Mouse (Mus musculus) heart, adult 18-20 months (tissue): ENCODE data around the gene Gm49388. TPM values are rescaled to one million over a fixed set of nuclear protein-coding genes. Genes with fewer than 3 reads are reported as not detected.
A peak's percentile ranks its signal among the peaks of the same experiment; 100 is the strongest.
"Not testable (repeated sequence)": the region's sequence is repeated elsewhere in the genome, so short reads cannot be mapped to it uniquely, and the experiment has no call there.

Source experiments
- DNase-seq, 2 experiments: peaks; one replicate each; pipeline ENCODE4 v3.0.0; 2021 to 2022; ENCODE audit warnings: mixed read lengths in 1 of 2
- total RNA-seq, 2 experiments: library from RNA; stranded (reverse); gene quantifications; 2 replicates each; pipeline ENCODE4 v1.2.3; 2021

Gene Gm49388
- total RNA-seq, 2 experiments from 2014 or later: 2.5 to 2.6 TPM

DNA sequence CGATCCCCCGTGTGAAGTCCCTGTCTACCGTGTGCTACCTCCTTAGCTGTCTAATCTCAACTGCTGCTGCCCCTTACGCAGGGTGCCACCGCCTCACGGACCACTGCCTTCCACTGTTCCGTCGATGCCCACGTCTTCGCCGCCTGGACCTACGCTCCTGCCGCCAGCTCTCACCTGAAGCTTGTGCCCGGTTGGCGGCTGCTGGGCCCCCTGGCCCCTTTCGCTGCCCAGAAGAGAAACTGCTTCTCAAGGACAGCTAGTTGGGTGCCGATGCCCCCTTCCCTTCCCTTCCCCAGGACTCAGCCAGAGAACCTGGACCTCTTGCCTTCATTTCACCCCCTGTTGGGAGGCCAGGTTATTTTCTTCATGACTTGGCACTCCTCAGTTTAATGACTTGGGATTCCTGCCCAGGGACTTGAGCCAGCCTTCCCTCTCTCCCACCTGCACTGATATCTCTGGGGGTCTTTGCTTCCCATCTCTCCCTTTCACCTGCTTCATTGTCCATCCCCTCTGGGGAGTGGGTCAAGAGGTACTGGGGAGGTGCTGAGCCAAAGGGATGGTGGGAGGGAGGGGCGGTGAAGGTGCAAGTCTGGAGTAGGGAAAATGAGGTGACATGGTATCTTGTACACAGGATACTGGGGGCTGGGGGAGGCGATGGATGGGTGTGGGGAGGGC is 17.6 kb upstream of the Gm49388 start:
- no peak for DNase-seq

GRCm38 (mm10) chr7:127768346-127768996 is 16.9 kb upstream of the Gm49388 start:
- DNase-seq: no peak

- peak; percentile 98 to 99 for DNase-seq
Observed at GRCm38 (mm10) chr7:127768997-127769593, 16.3 kb upstream of the Gm49388 start.

- DNase-seq: peak; percentile 94 to 95
Observed at GRCm38 (mm10) chr7:127769651-127770038, 15.8 kb upstream of the Gm49388 start, which contains the start of gene Orai3. Gene Orai3 (plus strand): TSS chr7:127769815.

DNA sequence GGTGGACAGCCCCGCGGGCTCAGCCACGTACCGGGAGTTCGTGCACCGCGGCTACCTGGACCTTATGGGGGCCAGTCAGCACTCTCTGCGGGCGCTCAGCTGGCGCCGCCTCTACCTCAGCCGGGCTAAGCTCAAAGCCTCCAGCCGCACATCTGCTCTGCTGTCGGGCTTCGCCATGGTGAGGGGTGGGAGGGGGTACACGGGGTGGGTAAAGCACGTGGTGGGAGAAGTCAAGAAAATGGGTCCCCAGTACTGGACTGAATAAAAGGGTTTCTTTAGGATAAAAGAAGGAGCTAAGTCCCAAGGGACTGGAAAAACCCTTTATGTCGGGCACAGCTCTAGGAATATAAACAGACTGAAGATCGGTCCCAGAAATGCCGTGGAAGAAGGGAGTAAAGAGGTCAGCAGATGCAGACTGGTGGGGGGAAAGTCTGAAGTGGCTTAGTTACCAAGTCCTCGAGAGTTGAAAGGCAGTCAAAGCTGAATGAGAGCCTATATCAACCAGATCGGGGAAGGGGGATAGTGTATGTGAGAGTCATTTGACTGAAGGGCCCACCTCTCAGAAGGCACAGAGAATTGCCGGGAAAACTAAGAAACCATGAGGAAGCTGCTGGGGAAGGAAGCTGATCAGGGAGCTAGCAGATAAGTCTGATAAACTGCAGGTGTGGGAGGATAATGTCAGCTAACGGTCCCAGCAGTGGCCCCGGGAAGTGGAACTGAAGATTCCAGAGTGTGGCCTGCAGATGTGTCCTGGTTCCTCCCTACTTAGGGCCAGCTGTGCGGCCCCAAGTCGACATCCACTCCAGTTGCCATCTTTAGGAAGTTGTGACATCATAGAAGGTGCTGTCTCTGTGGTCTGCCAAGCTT is 15.1 kb upstream of the Gm49388 start:
- no peak for DNase-seq

DNA sequence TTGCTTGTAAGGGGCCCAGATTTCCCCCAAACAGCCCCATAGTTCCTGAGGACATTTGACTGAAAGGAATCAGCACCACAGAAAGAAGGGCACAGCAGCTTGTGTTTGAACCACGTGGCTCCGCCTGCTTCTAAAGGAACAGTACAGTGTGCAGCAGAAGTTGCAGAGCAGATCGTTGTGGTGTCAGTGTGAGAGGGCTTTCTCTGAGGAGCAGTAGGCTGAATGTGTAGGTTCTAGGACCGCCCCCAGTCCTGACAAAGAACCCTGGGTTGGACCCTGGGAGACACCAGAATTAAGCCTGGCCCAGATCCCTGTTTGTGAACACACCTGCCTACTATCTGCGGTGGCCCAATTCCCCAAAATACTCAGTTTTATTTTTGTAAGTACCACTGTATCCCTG is 14.1 kb upstream of the Gm49388 start:
- no peak for DNase-seq

- DNase-seq: no peak
Observed at GRCm38 (mm10) chr7:127772080-127772479, 13.3 kb upstream of the Gm49388 start.

GRCm38 (mm10) chr7:127772557-127772956 is 12.9 kb upstream of the Gm49388 start:
- DNase-seq: no peak

GRCm38 (mm10) chr7:127773664-127774384 is 11.6 kb upstream of the Gm49388 start:
- peak; percentile 53 to 57 for DNase-seq

DNA sequence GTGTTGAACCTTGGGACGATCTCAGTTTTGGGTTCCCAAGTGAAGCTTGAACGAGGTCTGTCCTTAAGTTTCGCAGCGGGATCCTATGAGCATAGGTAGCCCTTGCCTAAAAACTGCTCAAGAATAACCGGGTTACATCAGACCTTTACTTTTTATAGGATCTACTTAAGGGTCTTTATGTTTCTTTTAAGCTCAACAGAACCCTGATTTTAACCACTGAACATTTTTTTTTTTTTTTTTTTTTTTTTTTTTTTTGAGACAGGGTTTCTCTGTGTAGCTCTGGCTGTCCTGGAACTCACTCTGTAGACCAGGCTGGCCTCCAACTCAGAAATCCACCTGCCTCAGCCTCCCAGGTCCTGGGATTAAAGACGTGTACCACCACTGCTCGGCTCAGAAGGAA is 9.6 kb upstream of the Gm49388 start:
- DNase-seq: not testable (repeated sequence)

GRCm38 (mm10) chr7:127776426-127776825 is 9.0 kb upstream of the Gm49388 start, which contains the start of gene Setd1a:
Gene Setd1a (plus strand): TSS chr7:127776670.
- peak; percentile 88 to 96 for DNase-seq

DNA sequence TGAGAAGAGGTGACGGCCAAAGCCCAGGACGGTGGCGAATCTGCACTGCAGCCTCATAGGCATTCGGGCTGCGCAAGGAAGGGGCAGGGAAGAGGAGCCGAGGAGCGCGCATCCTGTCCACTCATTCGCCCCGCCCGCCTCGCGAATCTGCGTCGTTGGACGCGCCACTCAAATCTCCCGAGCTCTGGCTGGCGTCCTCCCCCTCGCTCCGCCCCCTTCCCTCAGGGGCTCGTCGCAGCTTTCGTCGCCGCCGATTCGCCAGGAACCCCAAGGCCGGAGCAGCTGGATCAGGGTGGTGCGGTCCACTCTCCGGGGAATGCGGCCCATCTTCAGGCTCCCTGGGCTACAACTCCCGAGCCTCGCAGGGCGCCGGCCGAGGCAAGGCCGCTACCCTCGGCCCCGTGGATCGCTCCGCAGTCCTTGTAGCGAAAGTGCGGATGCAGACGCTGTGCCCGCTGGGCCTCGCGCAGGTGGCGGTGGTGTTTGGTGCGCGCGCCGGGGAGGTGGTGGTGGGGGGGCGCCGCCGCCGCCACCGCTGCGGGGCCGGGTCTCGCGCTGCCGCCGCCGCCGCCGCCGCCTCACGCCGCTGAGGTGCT is 8.4 kb upstream of the Gm49388 start:
- DNase-seq: peak; percentile 97

- DNase-seq: peak; percentile 50 to 68
Observed at GRCm38 (mm10) chr7:127777474-127778266, 7.7 kb upstream of the Gm49388 start.

- DNase-seq: no peak
Observed at GRCm38 (mm10) chr7:127778350-127778749, 7.1 kb upstream of the Gm49388 start.

- DNase-seq: no peak
Observed at GRCm38 (mm10) chr7:127797076-127797845, 11.9 kb downstream of the Gm49388 start.

DNA sequence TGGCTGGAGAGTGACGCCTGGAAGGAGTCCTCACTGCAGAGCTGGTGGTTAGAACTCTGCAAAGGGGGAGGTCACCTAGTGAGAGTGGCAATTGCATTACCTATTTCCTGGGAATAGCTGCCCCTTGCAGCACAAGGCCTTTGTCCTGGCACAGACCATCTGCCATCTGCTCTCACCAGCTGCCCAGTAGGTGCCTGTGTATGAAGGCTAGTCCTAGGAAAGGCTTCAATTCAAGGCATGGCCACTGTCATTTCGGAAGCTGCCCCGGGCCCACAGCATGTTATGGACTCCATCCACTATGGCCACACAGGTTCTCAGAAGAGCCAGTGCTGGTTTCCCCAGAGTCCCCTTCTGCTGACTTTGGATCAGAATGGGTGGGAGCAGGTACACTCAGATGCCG is 13.2 kb downstream of the Gm49388 start:
- DNase-seq: no peak

DNA sequence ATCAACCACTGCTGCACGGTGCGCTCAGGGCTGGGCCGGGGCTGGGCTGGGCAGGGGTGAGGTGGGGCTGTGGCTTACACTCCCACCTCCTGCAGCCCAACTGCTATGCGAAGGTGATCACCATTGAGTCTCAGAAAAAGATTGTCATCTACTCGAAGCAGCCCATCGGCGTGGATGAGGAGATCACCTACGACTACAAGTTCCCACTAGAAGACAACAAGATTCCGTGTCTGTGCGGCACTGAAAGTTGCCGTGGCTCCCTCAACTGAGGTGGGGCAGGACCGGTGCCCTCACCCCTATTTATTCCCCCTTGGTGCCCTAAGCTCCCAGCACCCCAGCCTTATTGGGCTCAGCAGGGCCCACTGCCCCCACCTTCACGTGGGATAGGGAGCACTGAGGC is 13.8 kb downstream of the Gm49388 start:
- no peak for DNase-seq

GRCm38 (mm10) chr7:127799738-127800137 is 14.3 kb downstream of the Gm49388 start:
- DNase-seq: no peak

DNA sequence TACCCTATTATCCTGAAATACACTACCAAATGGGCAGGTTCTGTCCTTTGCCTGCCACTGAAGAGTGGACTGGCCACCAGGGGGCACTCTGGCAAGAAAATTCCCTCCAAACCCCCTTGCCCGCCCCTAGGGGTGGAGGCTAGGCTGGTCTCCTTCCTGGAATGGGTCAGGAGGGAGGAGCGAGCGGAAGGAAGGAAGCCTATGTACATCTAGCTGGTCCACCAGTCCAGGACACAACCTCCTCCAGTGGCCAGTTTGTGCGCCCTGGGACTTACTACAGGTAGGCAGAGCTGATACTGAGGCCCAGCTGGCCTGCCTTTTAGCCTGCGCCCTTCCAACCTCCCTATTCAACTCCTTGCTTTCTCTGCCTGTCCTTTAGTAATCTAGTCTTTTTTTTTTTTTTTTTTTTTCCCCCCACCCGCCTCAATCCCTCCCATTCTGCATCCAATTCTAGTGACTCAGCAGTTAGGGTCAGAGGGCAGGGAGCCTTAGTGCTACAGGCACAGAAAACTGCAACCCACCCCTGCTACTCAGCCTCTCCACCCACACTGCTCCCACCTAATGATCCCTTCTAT is 15.1 kb downstream of the Gm49388 start, which contains the start of gene Hsd3b7:
Hsd3b7 (plus strand) TSS at position 170 of the 575 bp plus-strand sequence.
- DNase-seq: peak; percentile 96 to 98
